Mouse (Mus musculus) intestine, embryonic 14.5 days (tissue): ENCODE data around the gene Dusp7. TPM values are rescaled to one million over a fixed set of nuclear protein-coding genes. Genes with fewer than 3 reads are reported as not detected.

Experiments used
- ATAC-seq: fragments of 200-750 bp; cut with Nextera tagmentation; replicated peaks from 2 replicates; pipeline ENCODE4 v1.8.0; 2017; ENCODE audit warnings: low read depth, moderate number of reproducible peaks, moderate TSS enrichment, moderate library complexity; ENCODE audit not compliant: low FRiP score, low TSS enrichment
- DNase-seq: peaks from one replicate; pipeline ENCODE4 v3.0.0-alpha.2; 2018; ENCODE audit warnings: low spot score
- H3K27ac ChIP-seq: fragments of 300-500 bp; sonication (generic); 2 replicates; pipeline ENCODE4 v1.5.1; 2014; ENCODE audit warnings: low read depth, mild to moderate bottlenecking, control low read depth
- H3K27me3 ChIP-seq: fragments of 300-500 bp; sonication (generic); replicated peaks from 2 replicates; pipeline ENCODE4 v1.6.1; 2014; ENCODE audit warnings: low read length, control low read depth; ENCODE audit not compliant: control insufficient read depth, insufficient read depth
- H3K36me3 ChIP-seq: fragments of 300-500 bp; sonication (generic); 2 replicates; pipeline ENCODE4 v1.6.1; 2014; ENCODE audit warnings: low read length, control low read depth; ENCODE audit not compliant: control insufficient read depth, insufficient read depth
- H3K4me1 ChIP-seq: fragments of 300-500 bp; sonication (generic); replicated peaks from 2 replicates; pipeline ENCODE4 v1.6.1; 2014; ENCODE audit warnings: low read length, control low read depth, mixed read lengths; ENCODE audit not compliant: control insufficient read depth, insufficient read depth
- H3K4me2 ChIP-seq: fragments of 300-500 bp; sonication (generic); 2 replicates; pipeline ENCODE4 v1.6.1; 2014; ENCODE audit warnings: low read length
- H3K4me3 ChIP-seq: fragments of 300-500 bp; sonication (generic); 2 replicates; pipeline ENCODE4 v1.5.1; 2014; ENCODE audit warnings: low read depth, low read length, control low read depth, mixed read lengths
- H3K9ac ChIP-seq: fragments of 300-500 bp; sonication (generic); 2 replicates; pipeline ENCODE4 v1.6.1; 2014; ENCODE audit warnings: mild to moderate bottlenecking, low read length
- H3K9me3 ChIP-seq: fragments of 300-500 bp; sonication (generic); 2 replicates; pipeline ENCODE4 v1.6.1; 2016; ENCODE audit warnings: low read length, control low read depth; ENCODE audit not compliant: control insufficient read depth
- WGBS: fragments of 180-500 bp; shearing (Covaris S2); extraction: QIAGEN DNeasy Blood & Tissue Kit; methylation state at CpG from one replicate; pipeline ENCODE4 v1.1.7; 2014; 5-methylcytosine and 5-hydroxymethylcytosine counted together
- polyA plus RNA-seq: library from polyadenylated mRNA; unstranded; fragments of >200 nt; fragmentation: Nextera tagmentation; extraction: Ambion mirVana; gene quantifications from 2 replicates; pipeline ENCODE4 v1.2.1, GENCODE M21; 2014

The Dusp7 gene
- polyA plus RNA-seq, 1 experiment from 2014 or later = 19.8 TPM

DNA sequence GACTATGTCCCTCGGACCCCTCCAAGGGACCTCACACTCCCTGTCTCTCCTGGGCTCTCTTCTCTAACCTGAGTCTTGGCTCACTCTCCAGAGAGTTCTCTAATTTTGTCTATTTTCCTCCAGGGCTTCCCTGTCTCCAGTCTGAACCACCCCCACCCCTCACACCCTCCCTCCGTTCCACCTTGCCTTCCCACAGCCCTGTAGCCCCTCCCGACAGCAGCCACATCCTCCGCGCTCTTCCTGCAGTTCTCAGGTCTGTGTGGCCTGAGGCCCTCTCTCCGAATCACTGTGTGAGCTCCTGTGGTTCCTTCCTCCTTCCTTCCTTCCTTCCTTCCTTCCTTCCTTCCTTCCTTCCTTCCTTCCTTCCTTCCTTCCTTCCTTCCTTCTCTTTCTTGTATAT lies 22.8 kb upstream of the Dusp7 start:
- H3K4me3 ChIP-seq = no peak overlapping the region
- no peak overlapping the region for H3K9ac ChIP-seq
- no peak for DNase-seq
- no peak for ATAC-seq
- no peak overlapping the region for H3K4me2 ChIP-seq
- H3K27ac ChIP-seq = no peak overlapping the region
- no peaks in the 10 kb centered on the region for H3K27me3 ChIP-seq
- WGBS = 46% methylated on average over 6 of the region's 6 CpGs
- no peaks in the 10 kb centered on the region for H3K36me3 ChIP-seq
- peaks cover 27% of the 10 kb centered on the region for H3K4me1 ChIP-seq
- H3K9me3 ChIP-seq = no peaks in the 10 kb centered on the region

DNA sequence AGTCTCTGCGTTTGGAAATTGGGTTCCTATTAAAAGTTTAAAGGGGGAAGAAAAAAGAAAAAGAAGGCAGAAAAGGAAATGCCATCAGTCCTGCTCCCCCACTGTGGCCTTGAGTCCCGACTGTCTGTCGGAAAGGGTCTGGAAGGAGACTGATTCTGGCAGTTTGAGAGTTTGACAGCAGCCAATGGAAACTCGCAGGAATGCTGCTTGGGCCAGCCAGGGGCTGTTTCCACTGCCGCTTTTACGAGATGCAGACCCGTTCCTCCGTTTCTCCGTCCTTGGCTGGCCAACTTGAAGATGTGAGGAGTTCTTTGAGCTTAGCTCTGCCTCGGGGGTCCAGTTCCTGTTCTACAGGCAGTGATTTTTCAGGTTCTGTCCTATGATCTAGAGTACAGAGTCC lies 20.2 kb upstream of the Dusp7 start:
- 49% methylated on average over 10 of the region's 10 CpGs for WGBS
- Histone ChIP-seq H3K27me3 (no peaks in the 10 kb centered on the region), H3K27ac (peak overlapping the region; percentile 35; the same call in 1 of the 2 replicates), H3K4me1 (peaks cover 13% of the 10 kb centered on the region; the same call in 1 of the 2 replicates), H3K4me3 (no peak overlapping the region), H3K4me2 (no peak overlapping the region), H3K9ac (no peak overlapping the region), H3K9me3 (no peaks in the 10 kb centered on the region), H3K36me3 (no peaks in the 10 kb centered on the region)
- ATAC-seq = no peak
- no peak for DNase-seq

DNA sequence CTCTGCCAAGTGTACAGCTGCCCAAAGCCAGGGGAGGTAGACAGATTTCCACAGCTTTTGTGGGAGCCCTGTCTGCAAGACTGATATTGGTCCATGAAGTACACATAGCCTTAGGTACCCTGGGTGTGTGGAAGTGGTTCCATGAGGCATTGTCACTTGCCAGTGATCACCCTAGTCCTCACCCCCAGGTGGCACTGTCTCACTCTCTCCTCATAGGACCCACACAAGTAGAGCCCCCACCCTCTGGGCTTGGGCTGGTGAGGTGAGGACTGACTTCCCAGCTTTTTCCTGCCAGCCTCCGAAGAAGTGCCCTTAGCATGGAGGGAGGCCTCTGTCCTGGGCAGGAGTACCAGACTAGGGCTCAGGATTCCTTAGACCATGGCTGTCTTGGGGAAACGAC lies 19.4 kb upstream of the Dusp7 start:
- no peaks in the 10 kb centered on the region for H3K9me3 ChIP-seq
- no peak overlapping the region for H3K9ac ChIP-seq
- no peak overlapping the region for H3K4me3 ChIP-seq
- ATAC-seq (no peak), DNase-seq (no peak)
- no peaks in the 10 kb centered on the region for H3K27me3 ChIP-seq
- WGBS = 37% methylated on average over 2 of the region's 2 CpGs
- H3K27ac ChIP-seq = peak overlapping the region; percentile 24; the same call in 1 of the 2 replicates
- peaks cover 13% of the 10 kb centered on the region; the same call in 1 of the 2 replicates for H3K4me1 ChIP-seq
- no peaks in the 10 kb centered on the region for H3K36me3 ChIP-seq
- H3K4me2 ChIP-seq = no peak overlapping the region

DNA sequence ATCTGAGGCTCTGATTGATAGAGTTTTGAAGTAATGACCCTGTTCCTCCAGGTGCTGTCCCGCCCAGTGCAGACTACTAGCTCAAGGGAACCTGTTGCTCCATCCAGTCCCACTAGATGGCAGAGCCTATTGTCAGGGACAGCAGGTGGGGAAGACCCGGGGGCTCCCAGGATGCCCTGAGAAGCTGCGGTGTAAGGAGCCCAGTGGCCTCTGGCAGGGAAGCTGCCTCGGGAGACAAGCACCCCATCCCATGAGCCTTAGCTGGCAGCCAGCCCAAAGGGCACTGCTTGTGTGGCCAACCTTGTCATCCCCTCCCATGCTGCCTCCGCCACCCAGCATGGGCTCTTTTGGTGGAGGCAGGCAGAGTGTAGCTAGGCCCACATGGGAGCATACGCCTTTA lies 17.3 kb upstream of the Dusp7 start:
- ATAC-seq (no peak), DNase-seq (no peak)
- Histone ChIP-seq H3K4me1 (peaks cover 6% of the 10 kb centered on the region), H3K27me3 (no peaks in the 10 kb centered on the region), H3K9ac (no peak overlapping the region), H3K4me3 (no peak overlapping the region), H3K36me3 (no peaks in the 10 kb centered on the region), H3K27ac (no peak overlapping the region), H3K9me3 (no peaks in the 10 kb centered on the region), H3K4me2 (no peak overlapping the region)
- 56% methylated on average over 6 of the region's 6 CpGs for WGBS

DNA sequence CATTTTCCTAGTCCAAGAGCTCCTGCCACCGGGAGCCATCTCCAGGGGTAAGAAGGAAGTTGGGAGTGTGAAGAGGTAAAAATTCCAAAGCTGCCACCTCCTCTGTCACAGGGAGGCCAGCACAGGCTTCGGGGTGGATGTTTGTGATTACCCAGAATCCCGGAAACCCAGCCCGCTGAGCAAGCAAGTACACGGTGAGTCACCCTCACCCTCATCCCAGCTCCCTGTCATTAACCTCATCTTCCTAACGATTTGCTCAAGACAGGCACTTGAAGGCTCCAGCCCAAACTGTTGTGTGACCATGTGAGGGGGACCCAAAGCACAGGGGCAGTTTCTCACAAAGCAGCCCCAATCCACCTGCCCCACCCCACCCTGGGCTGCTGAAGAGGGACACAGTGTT lies 14.7 kb upstream of the Dusp7 start:
- Histone ChIP-seq H3K27me3 (no peaks in the 10 kb centered on the region), H3K27ac (no peak overlapping the region), H3K9me3 (no peaks in the 10 kb centered on the region), H3K9ac (no peak overlapping the region), H3K4me3 (no peak overlapping the region), H3K4me1 (peaks cover 8% of the 10 kb centered on the region), H3K4me2 (no peak overlapping the region), H3K36me3 (no peaks in the 10 kb centered on the region)
- 53% methylated on average over 6 of the region's 6 CpGs for WGBS
- ATAC-seq = 0 out of 2 replicates have a peak, but pooled peaks have one; percentile 25
- no peak for DNase-seq

DNA sequence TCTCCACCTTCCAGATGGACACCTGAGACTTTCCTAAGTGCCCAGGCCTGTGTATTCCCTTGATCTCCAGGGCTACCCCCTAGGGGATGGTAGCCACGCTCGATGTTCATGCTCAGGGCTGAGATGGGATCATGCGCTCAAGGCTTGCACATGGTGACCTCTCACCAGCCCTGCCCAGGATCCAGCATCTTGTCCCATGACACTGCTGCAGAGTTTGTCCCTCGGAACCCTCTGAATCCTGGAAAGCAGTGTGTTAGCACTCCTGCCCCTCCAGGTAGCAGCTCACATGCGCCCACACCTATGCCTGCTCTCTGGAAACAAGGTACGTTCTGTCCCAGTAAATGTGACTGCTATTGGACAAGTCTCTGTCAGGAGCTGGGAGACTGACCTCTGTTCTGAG lies 13.6 kb upstream of the Dusp7 start:
- no peak for ATAC-seq
- H3K4me2 ChIP-seq = no peak overlapping the region
- H3K4me1 ChIP-seq = peaks cover 8% of the 10 kb centered on the region
- no peak for DNase-seq
- WGBS = 84% methylated on average over 6 of the region's 6 CpGs
- no peaks in the 10 kb centered on the region for H3K36me3 ChIP-seq
- H3K27ac ChIP-seq = no peak overlapping the region
- no peak overlapping the region for H3K4me3 ChIP-seq
- H3K9ac ChIP-seq = no peak overlapping the region
- H3K9me3 ChIP-seq = no peaks in the 10 kb centered on the region
- no peaks in the 10 kb centered on the region for H3K27me3 ChIP-seq

DNA sequence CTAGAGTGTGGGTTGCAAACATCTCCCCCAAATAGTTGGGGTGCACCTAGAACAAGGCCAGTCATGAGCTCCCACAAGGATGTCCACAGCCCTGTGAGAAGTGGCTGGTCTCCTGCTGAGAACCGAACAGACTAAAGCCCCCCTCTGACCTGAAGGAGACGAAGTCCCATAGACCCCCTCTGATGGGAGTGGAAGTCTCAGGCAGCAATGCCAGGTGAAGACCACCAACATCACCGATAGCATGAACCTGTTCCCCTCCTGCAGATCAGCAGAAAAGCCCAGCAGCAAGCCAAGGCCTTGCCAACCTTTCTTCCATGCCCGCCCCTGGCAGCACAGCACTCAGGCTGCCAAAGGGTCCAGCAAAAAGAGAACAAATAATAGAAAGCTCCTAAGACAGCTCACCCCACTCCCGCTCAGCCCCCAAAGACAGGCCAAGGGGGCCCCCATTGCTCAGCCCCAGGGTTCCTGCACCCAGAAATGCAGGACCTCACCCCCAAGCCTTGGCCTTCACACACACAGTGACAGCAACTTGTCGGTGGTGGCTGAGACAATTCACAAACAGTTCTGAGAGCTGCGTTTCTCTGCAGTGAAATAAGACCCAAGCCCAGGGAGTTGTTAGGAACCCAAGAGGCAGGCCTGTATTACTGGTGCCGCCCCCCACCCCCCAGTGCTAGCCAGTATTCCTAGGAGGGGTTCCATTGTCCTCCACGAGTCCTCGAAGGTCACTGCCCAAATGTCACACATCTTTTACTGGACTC lies 13.0 kb upstream of the Dusp7 start:
- H3K27ac ChIP-seq = peak overlapping the region; percentile 77
- no peak overlapping the region for H3K4me3 ChIP-seq
- H3K4me2 ChIP-seq = no peak overlapping the region
- 74% methylated on average over 10 of the region's 10 CpGs for WGBS
- H3K36me3 ChIP-seq = no peaks in the 10 kb centered on the region
- no peak for DNase-seq
- H3K4me1 ChIP-seq = peaks cover 8% of the 10 kb centered on the region
- no peak overlapping the region for H3K9ac ChIP-seq
- no peaks in the 10 kb centered on the region for H3K27me3 ChIP-seq
- no peaks in the 10 kb centered on the region for H3K9me3 ChIP-seq
- no peak for ATAC-seq

DNA sequence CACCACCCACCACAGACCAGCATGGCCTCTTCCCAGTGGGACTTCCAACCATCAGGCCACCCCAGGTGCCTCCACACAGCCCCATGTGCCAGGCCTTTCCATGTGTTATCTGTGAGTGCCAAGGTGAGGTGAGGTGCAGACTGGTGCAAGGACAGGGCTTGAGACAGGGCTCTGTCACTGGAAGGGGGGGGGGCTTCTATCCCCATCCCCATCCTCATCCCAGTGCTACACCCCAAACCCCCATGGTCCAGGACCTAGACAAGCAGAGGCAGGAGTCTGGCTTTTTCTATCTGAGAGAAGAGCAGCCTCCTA lies 12.5 kb upstream of the Dusp7 start:
- peaks cover 8% of the 10 kb centered on the region for H3K4me1 ChIP-seq
- peak overlapping the region; percentile 77 for H3K27ac ChIP-seq
- H3K36me3 ChIP-seq = no peaks in the 10 kb centered on the region
- H3K9me3 ChIP-seq = no peaks in the 10 kb centered on the region
- no peaks in the 10 kb centered on the region for H3K27me3 ChIP-seq
- DNase-seq (no peak), ATAC-seq (no peak)
- H3K4me2 ChIP-seq = no peak overlapping the region
- H3K4me3 ChIP-seq = no peak overlapping the region
- no peak overlapping the region for H3K9ac ChIP-seq

DNA sequence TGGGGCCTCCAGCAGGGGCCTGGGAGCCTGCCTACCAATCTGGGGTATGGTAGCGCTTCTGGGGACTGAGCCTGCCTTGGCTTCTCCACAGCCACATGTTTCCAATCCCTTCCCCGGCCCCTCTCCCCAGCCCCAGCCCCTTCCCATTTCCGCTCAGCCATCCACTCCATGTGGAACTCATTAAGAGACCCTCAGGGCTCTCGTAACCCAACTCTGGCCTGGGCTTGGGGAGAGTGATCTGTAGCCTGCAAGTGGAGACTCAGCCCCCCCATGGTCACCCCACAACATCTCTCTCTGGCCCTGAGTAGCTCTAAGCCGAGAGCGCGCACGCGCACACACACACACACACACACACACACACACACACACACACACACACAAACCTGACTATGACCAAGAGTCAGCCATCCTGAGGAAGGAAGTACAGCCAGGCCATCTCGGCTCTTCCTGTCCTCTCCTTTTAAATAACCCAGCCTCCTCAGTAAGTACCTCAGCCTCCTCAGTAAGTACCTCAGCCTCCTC lies 12.0 kb upstream of the Dusp7 start:
- DNase-seq = no peak
- peaks cover 8% of the 10 kb centered on the region for H3K4me1 ChIP-seq
- no peaks in the 10 kb centered on the region for H3K9me3 ChIP-seq
- no peaks in the 10 kb centered on the region for H3K36me3 ChIP-seq
- H3K4me2 ChIP-seq = no peak overlapping the region
- 53% methylated on average over 10 of the region's 10 CpGs for WGBS
- no peak overlapping the region for H3K9ac ChIP-seq
- peak overlapping the region; percentile 77 for H3K27ac ChIP-seq
- no peaks in the 10 kb centered on the region for H3K27me3 ChIP-seq
- no peak overlapping the region for H3K4me3 ChIP-seq
- 0 out of 2 replicates have a peak, but pooled peaks have one; percentile 45 for ATAC-seq
